Mouse (Mus musculus) testis, adult 2 months (tissue): ENCODE measurements around the gene Syngr1. TPM values are rescaled to one million over a fixed set of nuclear protein-coding genes. Genes with fewer than 3 reads are reported as not detected.

Experiments
- H3K27ac ChIP-seq: fragments of 200-500 bp; 2 replicates; pipeline ENCODE4 v1.5.1; 2012; ENCODE audit warnings: low read depth, low read length; ENCODE audit not compliant: control insufficient read depth, insufficient read depth
- H3K27me3 ChIP-seq: fragments of 200-500 bp; 2 replicates; pipeline ENCODE4 v1.6.1; 2012; ENCODE audit warnings: mild to moderate bottlenecking, low read length, moderate library complexity; ENCODE audit not compliant: control insufficient read depth, insufficient read depth
- H3K36me3 ChIP-seq: fragments of 200-500 bp; 2 replicates; pipeline ENCODE4 v1.6.1; 2012; ENCODE audit warnings: mild to moderate bottlenecking, low read length; ENCODE audit not compliant: control insufficient read depth, insufficient read depth
- H3K4me1 ChIP-seq: fragments of 200-500 bp; 2 replicates; pipeline ENCODE4 v1.6.1; 2012; ENCODE audit warnings: low read length; ENCODE audit not compliant: control insufficient read depth, insufficient read depth
- H3K4me3 ChIP-seq: fragments of 200-500 bp; 2 replicates; pipeline ENCODE4 v1.5.1; 2012; ENCODE audit warnings: low read depth, mild to moderate bottlenecking, low read length, moderate library complexity, mixed read lengths; ENCODE audit not compliant: control insufficient read depth
- CTCF ChIP-seq: fragments of 200-500 bp; IDR thresholded peaks from 2 replicates; pipeline ENCODE4 v1.5.1; 2012; ENCODE audit warnings: low read depth, mild to moderate bottlenecking, inconsistent platforms, low read length, moderate library complexity; ENCODE audit not compliant: control insufficient read depth, insufficient read depth, insufficient replicate concordance
- POLR2A ChIP-seq: fragments of 200-500 bp; IDR thresholded peaks from 2 replicates; pipeline ENCODE4 v1.6.1; 2012; ENCODE audit warnings: low read depth, mild to moderate bottlenecking, inconsistent platforms, low read length, moderate library complexity; ENCODE audit not compliant: control insufficient read depth
- polyA plus RNA-seq: library from polyadenylated mRNA; depleted of rRNA; stranded (reverse); fragments of >200 nt; gene quantifications from 2 replicates; pipeline ENCODE4 v1.2.3, GENCODE M21; 2012

Syngr1 gene
- polyA plus RNA-seq, 1 experiment = 8.5 TPM

DNA sequence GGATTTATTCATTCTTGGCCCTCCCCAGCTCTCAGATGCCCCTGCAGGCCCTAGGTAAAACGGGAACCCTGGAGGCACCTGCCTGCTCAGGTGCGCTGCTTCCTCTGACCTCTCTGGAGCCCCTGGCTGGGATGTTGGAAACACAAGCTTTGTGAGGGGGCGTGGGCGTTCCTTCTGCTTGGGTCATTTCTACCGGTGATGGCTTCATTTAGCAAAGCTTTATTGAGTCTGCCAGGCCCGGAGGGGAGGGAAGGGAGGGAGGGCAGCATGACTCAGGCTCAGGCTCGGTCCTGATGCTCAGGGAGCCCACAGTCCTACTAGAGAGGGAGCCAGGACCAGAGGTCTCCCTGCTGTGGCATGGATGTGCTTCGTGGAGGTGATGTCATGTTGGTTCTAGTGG is 1.5 kb downstream of the Syngr1 start:
- TF ChIP-seq POLR2A (no peak), CTCF (no peak)
- no peak overlapping the region for H3K4me3 ChIP-seq
- no peaks in the 10 kb centered on the region for H3K27me3 ChIP-seq
- no peak overlapping the region for H3K27ac ChIP-seq
- no peaks in the 10 kb centered on the region for H3K36me3 ChIP-seq
- peaks cover 11% of the 10 kb centered on the region for H3K4me1 ChIP-seq

DNA sequence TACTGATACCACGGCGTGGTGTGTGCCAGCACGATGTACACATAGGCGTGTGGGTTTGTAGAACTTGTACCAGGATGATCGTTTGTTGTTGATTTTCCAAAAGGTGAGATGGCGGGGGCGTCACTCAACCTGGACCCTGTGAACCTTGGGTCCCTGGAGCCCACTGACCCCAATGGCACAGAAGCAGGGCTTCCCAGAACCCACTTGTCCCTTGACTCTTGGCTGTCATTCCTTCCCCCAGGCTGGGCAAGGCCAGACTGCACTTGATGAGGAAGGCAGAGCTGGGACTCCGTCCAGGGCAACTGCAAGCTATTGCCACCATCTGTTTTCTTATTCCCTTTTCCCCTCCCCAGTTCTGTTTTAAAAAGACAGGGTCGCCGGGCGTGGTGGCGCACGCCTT is 3.1 kb downstream of the Syngr1 start:
- Histone ChIP-seq H3K4me1 (peaks cover 11% of the 10 kb centered on the region), H3K36me3 (no peaks in the 10 kb centered on the region), H3K4me3 (no peak overlapping the region), H3K27ac (no peak overlapping the region), H3K27me3 (no peaks in the 10 kb centered on the region)
- TF ChIP-seq POLR2A (no peak), CTCF (no peak)

DNA sequence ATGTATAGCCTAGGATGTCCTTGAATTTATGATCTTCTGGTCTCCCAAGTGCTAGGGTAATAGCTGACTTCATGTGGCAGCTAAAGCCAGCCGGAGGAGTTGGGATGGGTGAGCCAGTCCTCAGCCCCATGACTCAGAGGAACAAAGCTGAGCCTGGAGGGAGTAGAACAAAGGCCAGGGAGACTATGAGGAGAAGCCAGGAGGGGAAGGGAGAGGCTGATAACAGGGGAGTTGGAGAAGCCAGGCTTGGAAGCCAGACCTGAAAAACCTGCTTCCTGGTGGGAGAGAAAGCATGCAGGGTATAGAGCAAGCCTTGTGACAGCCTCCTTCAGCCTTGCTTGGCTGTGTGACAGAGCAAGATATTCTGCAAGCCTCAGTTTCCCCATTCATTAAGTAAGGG is 4.5 kb downstream of the Syngr1 start:
- Histone ChIP-seq H3K27me3 (no peaks in the 10 kb centered on the region), H3K4me1 (peaks cover 13% of the 10 kb centered on the region), H3K27ac (no peak overlapping the region), H3K36me3 (no peaks in the 10 kb centered on the region), H3K4me3 (no peak overlapping the region)
- no peak for TF ChIP-seq POLR2A
- no peak for TF ChIP-seq CTCF

DNA sequence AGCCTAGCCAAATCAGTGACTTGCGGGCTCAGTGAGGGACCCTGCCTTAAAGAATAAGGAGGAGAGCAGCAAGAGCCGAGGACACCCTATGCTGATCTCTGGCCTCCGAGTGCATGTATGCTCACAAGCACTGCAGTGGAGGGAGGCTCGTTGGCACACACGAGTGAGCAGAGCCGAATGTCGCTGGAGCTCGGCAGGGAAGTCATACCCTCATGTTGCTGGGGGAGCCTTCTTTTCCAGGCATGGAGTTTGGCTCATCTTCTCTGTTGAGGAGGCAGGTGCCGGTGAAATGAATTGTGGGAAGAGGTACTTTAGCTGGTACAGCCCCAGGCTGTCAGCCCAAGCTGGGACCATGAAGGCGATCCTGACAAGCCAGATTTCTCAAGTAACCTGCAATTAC is 5.3 kb downstream of the Syngr1 start:
- H3K27me3 ChIP-seq = no peaks in the 10 kb centered on the region
- H3K4me3 ChIP-seq = no peak overlapping the region
- no peak for TF ChIP-seq CTCF
- TF ChIP-seq POLR2A = no peak
- H3K27ac ChIP-seq = no peak overlapping the region
- H3K36me3 ChIP-seq = no peaks in the 10 kb centered on the region
- H3K4me1 ChIP-seq = peaks cover 10% of the 10 kb centered on the region

DNA sequence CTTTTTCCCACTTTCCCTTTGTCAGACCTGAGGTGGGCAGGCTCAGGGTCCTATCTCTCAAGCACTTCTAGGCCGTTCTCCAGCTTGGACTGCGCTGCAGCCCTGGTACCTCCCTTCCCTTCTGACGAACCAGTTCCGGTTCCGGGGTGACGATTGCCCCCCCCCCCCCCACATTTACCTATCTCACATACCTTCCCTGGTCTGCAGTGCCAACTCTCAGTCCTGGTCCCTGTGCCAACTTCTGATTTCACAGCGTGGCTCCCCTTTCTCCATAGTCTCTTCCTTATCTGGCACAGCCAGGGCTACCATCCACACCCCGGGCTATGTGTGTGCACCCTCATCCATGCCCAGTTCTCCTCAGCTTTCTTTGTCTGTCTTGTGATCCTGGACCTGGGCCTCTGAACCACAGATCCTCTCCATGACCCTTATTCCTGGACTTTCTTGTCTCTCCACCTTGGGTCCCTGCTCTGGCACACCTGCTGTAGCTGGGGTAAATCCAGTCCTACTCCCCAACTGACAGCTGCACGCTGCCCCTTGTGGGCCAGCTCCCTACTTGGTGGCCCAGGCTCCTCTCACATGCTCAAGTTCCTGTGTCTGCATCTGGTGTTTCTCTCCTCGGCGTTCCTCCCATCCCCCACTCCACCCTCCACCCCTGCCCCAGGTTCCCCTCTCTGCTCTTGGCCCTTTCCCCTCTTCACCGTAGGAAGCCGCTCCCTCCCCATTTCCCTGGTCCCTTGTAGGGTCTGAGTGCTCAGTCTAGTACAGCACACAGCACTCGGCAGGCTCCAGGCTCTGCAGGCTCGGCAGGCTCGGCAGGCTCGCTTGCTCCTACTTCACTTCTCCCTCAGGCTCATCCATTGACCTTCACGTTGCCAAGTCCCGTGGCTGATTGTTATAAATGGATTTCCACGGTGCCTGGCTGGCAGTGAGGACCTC is 6.1 kb downstream of the Syngr1 start:
- Histone ChIP-seq H3K27ac (no peak overlapping the region), H3K4me1 (peaks cover 5% of the 10 kb centered on the region), H3K27me3 (no peaks in the 10 kb centered on the region), H3K4me3 (no peak overlapping the region), H3K36me3 (no peaks in the 10 kb centered on the region)
- TF ChIP-seq CTCF (no peak), POLR2A (no peak)

DNA sequence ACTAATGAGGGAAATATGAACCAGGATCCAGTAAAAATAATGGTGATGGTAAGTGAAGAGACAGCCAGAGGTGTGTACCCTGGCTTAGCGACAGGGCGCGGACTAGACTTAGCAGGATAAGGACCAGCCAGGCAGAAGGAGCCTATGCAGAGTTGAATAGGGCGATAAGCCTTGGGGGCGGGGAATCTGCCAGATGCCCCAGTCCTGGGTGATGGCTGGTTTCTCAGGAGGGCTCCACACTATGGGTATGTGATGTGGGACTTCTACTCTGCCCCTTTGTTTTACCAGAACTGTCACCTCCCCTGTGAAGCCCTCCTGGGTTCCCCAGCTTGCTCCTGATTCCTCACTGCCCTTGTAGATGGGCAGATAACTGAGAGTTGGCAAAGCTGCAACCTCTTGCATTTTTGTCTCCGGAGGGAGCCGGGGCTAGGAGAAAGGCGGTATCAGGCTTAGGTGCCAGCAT is 6.9 kb downstream of the Syngr1 start:
- Histone ChIP-seq H3K27me3 (no peaks in the 10 kb centered on the region), H3K4me3 (no peak overlapping the region), H3K36me3 (no peaks in the 10 kb centered on the region), H3K4me1 (peaks cover 5% of the 10 kb centered on the region), H3K27ac (no peak overlapping the region)
- TF ChIP-seq CTCF (no peak), POLR2A (no peak)

DNA sequence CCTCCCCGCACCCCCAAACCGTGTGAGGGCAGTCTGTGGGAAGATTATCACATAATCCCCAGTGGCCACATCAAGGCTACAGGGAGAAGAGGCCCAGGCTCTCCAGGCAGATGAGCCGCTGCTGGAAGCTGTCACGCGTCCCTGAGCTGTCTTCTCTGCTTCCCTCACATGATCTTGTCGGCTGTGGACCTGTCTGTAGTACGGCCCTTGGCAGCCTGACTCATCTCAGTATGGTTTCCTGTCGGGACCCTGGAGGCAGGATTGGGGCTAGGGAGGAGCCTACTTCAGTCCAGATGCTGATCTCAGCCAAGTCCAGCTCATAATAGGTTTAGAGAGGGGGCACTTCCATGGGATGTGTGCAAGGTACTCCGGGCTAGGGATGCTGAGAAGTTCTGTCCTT is 7.7 kb downstream of the Syngr1 start:
- Histone ChIP-seq H3K27me3 (no peaks in the 10 kb centered on the region), H3K27ac (no peak overlapping the region), H3K4me1 (peaks cover 5% of the 10 kb centered on the region), H3K4me3 (no peak overlapping the region), H3K36me3 (no peaks in the 10 kb centered on the region)
- TF ChIP-seq CTCF (no peak), POLR2A (no peak)

DNA sequence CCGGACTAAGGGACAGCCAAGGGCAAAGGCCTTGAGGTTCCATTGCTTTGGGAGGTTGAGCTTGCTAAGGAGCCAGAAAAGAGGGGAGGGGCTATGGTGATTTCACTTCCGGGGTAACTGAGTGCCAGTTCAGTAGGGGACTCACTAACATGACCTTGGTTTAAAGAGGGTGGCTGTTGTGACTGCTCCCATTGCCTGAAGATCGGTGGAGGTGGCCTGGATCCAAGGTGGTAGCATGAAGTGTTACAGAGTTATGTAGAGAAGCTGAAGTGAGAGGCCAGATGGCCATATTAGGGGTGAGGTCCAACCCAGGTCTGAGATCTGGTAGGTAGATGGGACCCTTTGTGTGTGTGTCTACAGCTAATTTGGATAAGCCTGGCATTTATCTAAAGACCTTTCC is 8.3 kb downstream of the Syngr1 start:
- Histone ChIP-seq H3K27me3 (no peaks in the 10 kb centered on the region), H3K36me3 (no peaks in the 10 kb centered on the region)

More for the DNA sequence above, 8.3 kb downstream of the Syngr1 start:
- Histone ChIP-seq H3K27ac (no peak overlapping the region), H3K4me1 (peaks cover 5% of the 10 kb centered on the region), H3K4me3 (no peak overlapping the region)
- no peak for TF ChIP-seq POLR2A
